Mouse (Mus musculus): ENCODE measurements around the gene Actn1. TPM values are rescaled to one million over a fixed set of nuclear protein-coding genes. Genes with fewer than 3 reads are reported as not detected.
A peak's percentile ranks its signal among the peaks of the same experiment; 100 is the strongest.

Actn1 gene
- polyA plus RNA-seq, 1 experiment from 2014 or later, result 86.2 TPM

GRCm38 (mm10) chr12:80191371-80191770 is 68.8 kb downstream of the Actn1 start:
- 72% methylated on average over 6 of the region's 6 CpGs for WGBS
- no peak for TF ChIP-seq CTCF (IDR thresholded peaks at IDR 0.05; ENCODE audit: low read depth)
- no peak for ATAC-seq (ENCODE audit: insufficient read depth)
- Histone ChIP-seq H3K4me3 (ENCODE audit: low read depth, low read length) (no peak overlapping the region), H3K9ac (no peak overlapping the region), H3K36me3 (ENCODE audit: insufficient read depth) (peaks cover 99% of the 10 kb centered on the region), H3K27ac (ENCODE audit: low read depth) (no peak overlapping the region), H3K27me3 (ENCODE audit: insufficient read depth, low read length) (no peaks in the 10 kb centered on the region), H3K9me3 (ENCODE audit: low read depth, low read length) (no peaks in the 10 kb centered on the region), H3K4me2 (no peak overlapping the region), H3K4me1 (ENCODE audit: insufficient read depth) (no peaks in the 10 kb centered on the region)
- DNase-seq, result no peak

GRCm38 (mm10) chr12:80190915-80191314 is 69.3 kb downstream of the Actn1 start:
- no peak overlapping the region for H3K4me2 ChIP-seq
- no peak overlapping the region for H3K27ac ChIP-seq (ENCODE audit: low read depth)
- DNase-seq, result no peak
- peaks cover 99% of the 10 kb centered on the region for H3K36me3 ChIP-seq (ENCODE audit: insufficient read depth)
- ATAC-seq (ENCODE audit: insufficient read depth), result no peak
- H3K9me3 ChIP-seq (ENCODE audit: low read depth, low read length), result no peaks in the 10 kb centered on the region
- H3K9ac ChIP-seq, result no peak overlapping the region
- H3K4me3 ChIP-seq (ENCODE audit: low read depth, low read length), result no peak overlapping the region
- TF ChIP-seq CTCF (IDR thresholded peaks at IDR 0.05; ENCODE audit: low read depth), result no peak
- 78% methylated on average over 10 of the region's 10 CpGs for WGBS
- H3K4me1 ChIP-seq (ENCODE audit: insufficient read depth), result no peaks in the 10 kb centered on the region
- no peaks in the 10 kb centered on the region for H3K27me3 ChIP-seq (ENCODE audit: insufficient read depth, low read length)

- no peak for DNase-seq
- Histone ChIP-seq H3K9ac (no peak overlapping the region), H3K4me1 (ENCODE audit: insufficient read depth) (no peaks in the 10 kb centered on the region), H3K9me3 (ENCODE audit: low read depth, low read length) (no peaks in the 10 kb centered on the region), H3K4me2 (no peak overlapping the region), H3K4me3 (ENCODE audit: low read depth, low read length) (no peak overlapping the region), H3K27me3 (ENCODE audit: insufficient read depth, low read length) (no peaks in the 10 kb centered on the region), H3K27ac (ENCODE audit: low read depth) (no peak overlapping the region), H3K36me3 (ENCODE audit: insufficient read depth) (peaks cover 88% of the 10 kb centered on the region)
- WGBS, result 85% methylated on average over 5 of the region's 5 CpGs
- TF ChIP-seq CTCF (IDR thresholded peaks at IDR 0.05; ENCODE audit: low read depth), result no peak
- no peak for ATAC-seq (ENCODE audit: insufficient read depth)
Observed at GRCm38 (mm10) chr12:80184041-80184440, 76.1 kb downstream of the Actn1 start.

- no peak for TF ChIP-seq CTCF (IDR thresholded peaks at IDR 0.05; ENCODE audit: low read depth)
- no peak for DNase-seq
Observed at GRCm38 (mm10) chr12:80181831-80182230, 78.3 kb downstream of the Actn1 start.

GRCm38 (mm10) chr12:80178035-80178434 is 82.1 kb downstream of the Actn1 start:
- H3K27ac ChIP-seq (ENCODE audit: low read depth), result no peak overlapping the region
- ATAC-seq (ENCODE audit: insufficient read depth) (no peak), DNase-seq (no peak)
- H3K4me2 ChIP-seq, result no peak overlapping the region
- H3K4me3 ChIP-seq (ENCODE audit: low read depth, low read length), result no peak overlapping the region
- peaks cover 80% of the 10 kb centered on the region for H3K36me3 ChIP-seq (ENCODE audit: insufficient read depth)
- no peaks in the 10 kb centered on the region for H3K9me3 ChIP-seq (ENCODE audit: low read depth, low read length)
- WGBS, result 76% methylated on average over 10 of the region's 10 CpGs
- no peaks in the 10 kb centered on the region for H3K27me3 ChIP-seq (ENCODE audit: insufficient read depth, low read length)
- TF ChIP-seq CTCF (IDR thresholded peaks at IDR 0.05; ENCODE audit: low read depth), result no peak
- H3K9ac ChIP-seq, result no peak overlapping the region
- no peaks in the 10 kb centered on the region for H3K4me1 ChIP-seq (ENCODE audit: insufficient read depth)

More at GRCm38 (mm10) chr12:80181831-80182230, 78.3 kb downstream of the Actn1 start:
- ATAC-seq (ENCODE audit: insufficient read depth), result no peak
- H3K4me1 ChIP-seq (ENCODE audit: insufficient read depth), result no peaks in the 10 kb centered on the region
- H3K4me2 ChIP-seq, result no peak overlapping the region
- no peak overlapping the region for H3K4me3 ChIP-seq (ENCODE audit: low read depth, low read length)
- H3K9ac ChIP-seq, result no peak overlapping the region; the same call in 1 of the 2 replicates
- WGBS, result 94% methylated on average over 2 of the region's 2 CpGs
- peaks cover 81% of the 10 kb centered on the region for H3K36me3 ChIP-seq (ENCODE audit: insufficient read depth)
- H3K9me3 ChIP-seq (ENCODE audit: low read depth, low read length), result no peaks in the 10 kb centered on the region
- H3K27ac ChIP-seq (ENCODE audit: low read depth), result no peak overlapping the region
- H3K27me3 ChIP-seq (ENCODE audit: insufficient read depth, low read length), result no peaks in the 10 kb centered on the region

- Histone ChIP-seq H3K4me2 (peak overlapping the region; percentile 51), H3K36me3 (ENCODE audit: insufficient read depth) (peaks cover 88% of the 10 kb centered on the region), H3K27me3 (ENCODE audit: insufficient read depth, low read length) (no peaks in the 10 kb centered on the region), H3K9me3 (ENCODE audit: low read depth, low read length) (no peaks in the 10 kb centered on the region), H3K27ac (ENCODE audit: low read depth) (peak overlapping the region; percentile 46), H3K4me1 (ENCODE audit: insufficient read depth) (no peaks in the 10 kb centered on the region), H3K4me3 (ENCODE audit: low read depth, low read length) (peak overlapping the region; percentile 53; the same call in 1 of the 2 replicates), H3K9ac (no peak overlapping the region)
- DNase-seq, result no peak
- 57% methylated on average over 12 of the region's 12 CpGs for WGBS
- no peak for TF ChIP-seq CTCF (IDR thresholded peaks at IDR 0.05; ENCODE audit: low read depth)
- peak; percentile 31; the same call in 1 of the 2 replicates for ATAC-seq (ENCODE audit: insufficient read depth)
Observed at GRCm38 (mm10) chr12:80168736-80169135, 91.4 kb downstream of the Actn1 start.

- TF ChIP-seq CTCF (IDR thresholded peaks at IDR 0.05; ENCODE audit: low read depth), result no peak; the same call in 1 of the 2 replicates
- Histone ChIP-seq H3K9ac (peak overlapping the region; percentile 49), H3K4me1 (ENCODE audit: insufficient read depth) (no peaks in the 10 kb centered on the region), H3K36me3 (ENCODE audit: insufficient read depth) (peaks cover 85% of the 10 kb centered on the region), H3K4me3 (ENCODE audit: low read depth, low read length) (peak overlapping the region; percentile 53), H3K4me2 (peak overlapping the region; percentile 51), H3K9me3 (ENCODE audit: low read depth, low read length) (no peaks in the 10 kb centered on the region), H3K27me3 (ENCODE audit: insufficient read depth, low read length) (no peaks in the 10 kb centered on the region), H3K27ac (ENCODE audit: low read depth) (peak overlapping the region; percentile 79)
- WGBS, result 25% methylated on average over 35 of the region's 35 CpGs
- peak; percentile 79 for ATAC-seq (ENCODE audit: insufficient read depth)
- peak; percentile 93 for DNase-seq
Observed at GRCm38 (mm10) chr12:80168178-80168686, 91.9 kb downstream of the Actn1 start.

Data from lung, embryonic 14.5 days (tissue).